Mouse (Mus musculus) olfactory bulb, adult 2 months (tissue): ENCODE data around the gene Htra2. TPM values are rescaled to one million over a fixed set of nuclear protein-coding genes. Genes with fewer than 3 reads are reported as not detected.
A peak's percentile ranks its signal among the peaks of the same experiment; 100 is the strongest.

Source experiments
- H3K27ac ChIP-seq: fragments of 200-500 bp; 2 replicates; pipeline ENCODE4 v1.5.1; 2012; ENCODE audit warnings: low read depth, low read length; ENCODE audit not compliant: insufficient read depth
- H3K4me1 ChIP-seq: fragments of 200-500 bp; 2 replicates; pipeline ENCODE4 v1.6.1; 2012; ENCODE audit warnings: low read length; ENCODE audit not compliant: control insufficient read depth, insufficient read depth
- H3K4me3 ChIP-seq: fragments of 200-500 bp; 2 replicates; pipeline ENCODE4 v1.5.1; 2012; ENCODE audit warnings: mild to moderate bottlenecking, low read depth, low read length, moderate library complexity; ENCODE audit not compliant: insufficient read depth
- CTCF ChIP-seq: fragments of 200-500 bp; IDR thresholded peaks from 2 replicates; pipeline ENCODE4 v1.5.1; 2012; ENCODE audit warnings: low read depth, mild to moderate bottlenecking, low read length, moderate library complexity; ENCODE audit not compliant: insufficient read depth
- POLR2A ChIP-seq: fragments of 200-500 bp; IDR thresholded peaks from 2 replicates; pipeline ENCODE4 v1.6.1; 2012; ENCODE audit warnings: mild to moderate bottlenecking, low read depth, low read length, moderate library complexity; ENCODE audit not compliant: insufficient read depth
- WGBS: fragments of 180-500 bp; shearing (Covaris S2); methylation state at CpG from one replicate; pipeline ENCODE4 v1.1.7; 2018; 5-methylcytosine and 5-hydroxymethylcytosine counted together
- polyA plus RNA-seq: library from polyadenylated mRNA; stranded (reverse); fragments of >200 nt; gene quantifications from 2 replicates; pipeline ENCODE4 v1.2.4, GENCODE M21; 2012; ENCODE audit warnings: low replicate concordance; ENCODE audit not compliant: missing spikeins, insufficient read depth, insufficient read length

Htra2 gene
- polyA plus RNA-seq, 1 experiment: not detected

GRCm38 (mm10) chr6:83037188-83037587, 17.9 kb downstream of the Htra2 start:
- H3K4me3 ChIP-seq: no peak overlapping the region
- 89% methylated on average over 8 of the region's 8 CpGs for WGBS
- no peak overlapping the region for H3K27ac ChIP-seq
- TF ChIP-seq POLR2A: no peak
- TF ChIP-seq CTCF: no peak
- H3K4me1 ChIP-seq: peaks cover 25% of the 10 kb centered on the region

GRCm38 (mm10) chr6:83034463-83035055, 20.5 kb downstream of the Htra2 start:
- H3K4me3 ChIP-seq: peak overlapping the region; percentile 35; the same call in 1 of the 2 replicates
- TF ChIP-seq POLR2A (no peak), CTCF (no peak)
- no peak overlapping the region for H3K27ac ChIP-seq
- peaks cover 25% of the 10 kb centered on the region for H3K4me1 ChIP-seq
- WGBS: 42% methylated on average over 5 of the region's 5 CpGs

GRCm38 (mm10) chr6:83033249-83034185, 21.6 kb downstream of the Htra2 start, which contains the start of the genes Dok1 and Loxl3:
Gene Dok1, minus strand, starts transcription at chr6:83033471.
Gene Loxl3, plus strand, starts transcription at chr6:83034173.
- 1% methylated on average over 51 of the region's 51 CpGs for WGBS
- H3K27ac ChIP-seq: no peak within 1 kb of the TSS
- peaks cover 21% of the 10 kb centered on the region for H3K4me1 ChIP-seq
- no peak for TF ChIP-seq POLR2A
- no peak for TF ChIP-seq CTCF
- H3K4me3 ChIP-seq: peak within 1 kb of the TSS; percentile 35

- WGBS: 1% methylated on average over 31 of the region's 31 CpGs
- no peak overlapping the region for H3K27ac ChIP-seq
- H3K4me1 ChIP-seq: peaks cover 16% of the 10 kb centered on the region
- peak overlapping the region; percentile 35 for H3K4me3 ChIP-seq
- no peak for TF ChIP-seq CTCF
- no peak for TF ChIP-seq POLR2A
Observed at GRCm38 (mm10) chr6:83032769-83033191, 22.3 kb downstream of the Htra2 start.

- TF ChIP-seq POLR2A (no peak), CTCF (no peak)
- Histone ChIP-seq H3K4me1 (peaks cover 16% of the 10 kb centered on the region), H3K4me3 (no peak overlapping the region), H3K27ac (no peak overlapping the region)
- 52% methylated on average over 18 of the region's 18 CpGs for WGBS
Observed at GRCm38 (mm10) chr6:83031921-83032590, 23.0 kb downstream of the Htra2 start.

- TF ChIP-seq CTCF: no peak
- TF ChIP-seq POLR2A: no peak
- Histone ChIP-seq H3K4me1 (peaks cover 16% of the 10 kb centered on the region), H3K4me3 (no peak overlapping the region), H3K27ac (no peak overlapping the region)
- WGBS: 66% methylated on average over 7 of the region's 7 CpGs
Observed at GRCm38 (mm10) chr6:83031111-83031510, 24.0 kb downstream of the Htra2 start.

GRCm38 (mm10) chr6:83029777-83030176, 25.3 kb downstream of the Htra2 start:
- TF ChIP-seq POLR2A: no peak
- Histone ChIP-seq H3K4me1 (peaks cover 16% of the 10 kb centered on the region), H3K27ac (no peak overlapping the region), H3K4me3 (no peak overlapping the region)
- 50% methylated on average over 10 of the region's 10 CpGs for WGBS

GRCm38 (mm10) chr6:83027706-83028105, 27.4 kb downstream of the Htra2 start:
- Histone ChIP-seq H3K4me1 (peaks cover 2% of the 10 kb centered on the region; the same call in 1 of the 2 replicates), H3K4me3 (no peak overlapping the region), H3K27ac (no peak overlapping the region)
- WGBS: 51% methylated on average over 8 of the region's 9 CpGs
- TF ChIP-seq POLR2A (no peak), CTCF (no peak)

- H3K4me1 ChIP-seq: no peaks in the 10 kb centered on the region; the same call in 1 of the 2 replicates
- TF ChIP-seq CTCF: no peak
- no peak for TF ChIP-seq POLR2A
- WGBS: 37% methylated on average over 8 of the region's 8 CpGs
- no peak overlapping the region for H3K27ac ChIP-seq
- no peak overlapping the region for H3K4me3 ChIP-seq
Observed at GRCm38 (mm10) chr6:83027293-83027692, 27.8 kb downstream of the Htra2 start.
